Mouse (Mus musculus): ENCODE data around the gene Ugt1a1.
"Not testable (repeated sequence)": the region's sequence is repeated elsewhere in the genome, so short reads cannot be mapped to it uniquely, and the experiment has no call there.

Gene Ugt1a1

DNA sequence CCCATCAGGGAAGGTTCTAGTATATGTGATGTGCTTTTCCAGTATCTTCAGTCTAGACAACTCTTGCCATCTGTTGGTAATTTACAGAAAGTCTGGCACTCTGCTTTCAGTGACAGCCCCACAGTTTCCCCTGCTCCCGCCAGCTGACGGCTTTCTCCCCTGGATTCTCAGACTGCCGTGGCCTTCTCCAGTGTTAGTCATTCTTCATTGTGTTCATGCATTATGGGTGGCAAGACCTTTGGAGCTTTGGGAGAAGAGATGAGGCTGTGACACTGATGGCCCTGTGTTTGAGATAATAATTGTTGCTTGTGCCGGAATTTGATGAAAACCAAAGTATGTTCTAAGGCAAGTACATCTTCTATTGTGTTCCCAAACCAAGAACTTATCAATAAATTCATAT, 6.8 kb downstream of the Ugt1a1 start:
- DNase-seq (ENCODE audit: low spot score in 2 of 2): no peak

DNA sequence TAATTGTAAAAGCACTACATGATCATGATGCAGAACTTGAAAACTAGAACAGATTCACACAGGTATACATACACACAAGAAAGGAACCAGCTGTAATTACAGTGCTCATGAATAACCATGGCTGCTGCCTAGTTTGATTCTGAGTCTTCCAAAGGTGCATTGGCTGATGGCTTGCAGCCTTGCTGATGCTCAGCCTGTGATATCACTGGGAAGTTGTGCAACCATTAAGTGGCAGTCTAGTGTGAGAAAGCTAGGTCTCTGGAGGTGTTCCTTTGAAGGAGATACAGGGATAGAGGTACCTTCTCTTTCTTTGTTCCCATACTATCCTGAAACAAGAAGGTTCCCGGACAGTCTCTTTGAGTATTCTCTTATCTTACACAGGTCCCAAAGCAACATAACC, 7.3 kb downstream of the Ugt1a1 start:
- DNase-seq (ENCODE audit: low spot score in 2 of 2): no peak

- DNase-seq (ENCODE audit: low spot score in 2 of 2): no peak
Observed at GRCm38 (mm10) chr1:88220336-88220735, 8.6 kb downstream of the Ugt1a1 start.

DNA sequence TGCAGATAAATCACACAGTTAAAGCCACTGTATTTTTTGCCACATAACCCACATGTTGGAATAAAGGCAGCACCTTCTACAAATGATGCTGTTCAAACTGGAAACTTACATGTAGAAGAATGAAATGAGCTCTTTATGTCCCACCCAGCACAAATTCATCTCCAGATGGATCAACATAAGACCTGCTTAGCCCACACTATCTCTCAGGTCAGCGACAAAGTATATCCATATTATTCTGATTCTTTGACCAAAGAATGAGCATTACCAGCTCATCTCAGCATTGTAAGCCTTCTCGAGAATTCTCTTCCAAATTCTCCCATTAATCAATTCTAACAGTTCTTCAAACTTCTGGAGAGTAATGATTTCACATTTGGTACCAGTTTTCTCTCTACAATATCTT, 10.5 kb downstream of the Ugt1a1 start:
- no peak for DNase-seq (ENCODE audit: low spot score in 2 of 2)

DNA sequence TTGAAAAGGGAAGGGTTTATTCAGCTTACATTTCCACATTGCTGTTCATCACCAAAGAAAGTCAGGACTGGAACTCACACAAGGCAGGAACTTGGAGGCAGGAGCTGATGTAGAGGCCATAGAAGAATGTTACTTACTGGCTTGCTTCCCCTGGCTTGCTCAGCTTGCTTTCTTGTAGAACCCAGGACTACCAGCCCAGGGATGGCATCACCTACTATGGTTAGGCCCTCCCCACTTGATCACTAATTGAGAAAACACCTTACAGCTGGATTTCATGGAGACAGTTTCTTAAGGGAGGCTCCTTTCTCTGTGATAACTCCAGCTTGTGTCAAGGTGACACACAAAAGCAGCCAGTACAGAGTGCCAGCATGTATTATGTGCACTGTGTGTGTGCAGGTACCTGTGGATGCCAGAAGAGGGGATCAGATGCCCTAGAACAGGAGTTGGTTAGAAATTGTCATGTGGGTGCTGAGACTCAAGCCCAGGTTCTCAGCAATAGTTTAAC, 11.3 kb downstream of the Ugt1a1 start:
- DNase-seq (ENCODE audit: low spot score in 2 of 2): peak in 1 of 2 experiments; percentile 7

DNA sequence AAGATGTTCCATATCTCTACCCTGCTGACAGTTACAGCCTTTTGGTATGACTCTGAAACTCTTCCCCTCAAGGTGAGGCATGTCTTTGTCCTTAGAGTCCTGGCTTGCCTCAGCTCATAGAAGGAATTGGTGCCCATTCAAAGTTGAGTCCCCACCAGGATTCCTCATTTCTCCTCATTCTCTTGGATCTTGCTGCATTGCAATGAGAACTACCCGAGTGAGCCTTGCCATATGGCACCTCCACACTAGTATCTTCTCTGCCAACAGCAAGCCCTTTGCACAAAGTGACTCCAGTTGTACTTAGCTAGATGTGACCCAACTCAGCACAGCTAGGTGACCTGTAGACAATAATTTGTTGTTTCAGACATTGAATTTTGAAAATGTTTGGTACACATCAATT, 11.8 kb downstream of the Ugt1a1 start:
- peak in 1 of 2 experiments; percentile 8 for DNase-seq (ENCODE audit: low spot score in 2 of 2)

GRCm38 (mm10) chr1:88224029-88224776, 12.4 kb downstream of the Ugt1a1 start:
- DNase-seq (ENCODE audit: low spot score in 2 of 2): peak in 1 of 2 experiments; percentile 7

DNA sequence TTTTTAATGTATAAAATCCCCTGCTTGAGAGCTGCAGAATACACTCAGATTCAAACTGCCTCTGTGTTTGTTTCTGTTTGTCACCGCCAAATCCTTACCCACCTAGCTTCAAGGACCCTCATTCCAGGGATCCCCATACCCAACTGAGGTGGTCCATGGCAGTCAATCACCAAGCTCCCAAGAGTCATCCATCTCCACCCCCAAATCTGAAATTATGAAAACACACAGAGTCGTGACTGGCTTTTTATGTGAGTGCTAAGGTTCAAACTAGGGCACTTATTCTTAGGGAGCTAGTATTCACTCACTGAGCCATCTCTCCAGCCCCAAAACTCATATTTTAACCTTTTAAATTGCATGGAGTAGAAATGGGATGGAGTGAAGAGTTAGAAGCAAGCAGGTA, 13.5 kb downstream of the Ugt1a1 start:
- not testable (repeated sequence) for DNase-seq (ENCODE audit: low spot score in 2 of 2)

GRCm38 (mm10) chr1:88225741-88226140, 14.0 kb downstream of the Ugt1a1 start:
- DNase-seq (ENCODE audit: low spot score in 2 of 2): peak in 1 of 2 experiments; percentile 4

DNA sequence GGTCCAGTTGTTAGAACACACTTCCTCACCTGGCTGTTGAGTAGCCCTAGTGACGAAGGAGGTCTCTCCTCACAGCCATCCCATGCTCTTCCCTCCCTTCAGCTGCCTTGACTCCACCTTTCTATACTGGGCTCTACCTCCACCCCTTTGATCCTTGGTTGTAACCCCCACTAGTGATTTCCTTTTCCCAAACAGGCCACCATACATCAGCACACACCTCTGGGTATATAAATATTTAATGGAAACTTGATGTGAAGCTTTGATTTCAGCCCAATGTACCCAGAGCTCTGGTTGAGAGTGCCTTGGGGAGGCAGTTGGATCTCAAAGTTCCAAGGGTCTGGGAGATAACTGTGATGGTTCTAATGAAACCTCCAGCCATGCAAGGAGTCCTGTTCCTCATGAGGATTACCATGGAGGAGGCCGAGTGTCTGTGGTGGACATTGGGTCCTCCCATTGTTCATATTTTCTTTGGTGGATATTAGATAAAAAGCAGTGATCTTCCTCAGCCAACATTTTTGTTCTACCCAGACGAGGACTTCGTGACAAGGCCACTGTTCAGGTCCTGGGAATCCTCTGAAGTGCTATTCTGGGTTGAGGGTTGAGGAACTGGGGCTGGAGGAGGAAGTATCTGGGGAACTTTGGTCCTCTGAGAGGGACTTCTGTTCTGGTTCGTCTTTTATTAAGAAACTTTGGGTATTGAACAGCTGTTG, 15.1 kb downstream of the Ugt1a1 start, which contains the start of gene Mroh2a:
Gene Mroh2a (plus strand): TSS at position 317 of the 710 bp plus-strand sequence.
- DNase-seq (ENCODE audit: low spot score in 2 of 2): peak in 1 of 2 experiments; percentile 6

DNA sequence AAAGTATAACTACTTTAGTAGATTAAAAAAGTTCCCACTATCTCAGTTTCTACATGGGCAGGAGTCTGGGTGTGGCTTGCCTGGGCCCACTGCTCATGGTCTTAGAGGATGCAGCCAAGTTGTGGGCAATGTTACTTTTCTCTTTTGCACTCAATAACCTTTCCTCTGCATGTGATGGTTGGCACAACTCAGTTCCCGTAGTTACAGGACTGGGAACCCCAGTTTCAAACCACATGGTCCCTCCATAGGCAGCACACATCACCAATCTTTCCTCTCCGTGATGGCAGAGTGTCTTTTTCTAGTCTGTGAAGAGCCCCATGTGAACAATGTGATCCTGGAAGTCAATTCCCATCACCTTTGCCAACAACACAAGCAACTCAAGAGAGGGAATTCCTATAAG, 15.7 kb downstream of the Ugt1a1 start:
- DNase-seq (ENCODE audit: low spot score in 2 of 2): peak in 1 of 2 experiments; percentile 3

DNA sequence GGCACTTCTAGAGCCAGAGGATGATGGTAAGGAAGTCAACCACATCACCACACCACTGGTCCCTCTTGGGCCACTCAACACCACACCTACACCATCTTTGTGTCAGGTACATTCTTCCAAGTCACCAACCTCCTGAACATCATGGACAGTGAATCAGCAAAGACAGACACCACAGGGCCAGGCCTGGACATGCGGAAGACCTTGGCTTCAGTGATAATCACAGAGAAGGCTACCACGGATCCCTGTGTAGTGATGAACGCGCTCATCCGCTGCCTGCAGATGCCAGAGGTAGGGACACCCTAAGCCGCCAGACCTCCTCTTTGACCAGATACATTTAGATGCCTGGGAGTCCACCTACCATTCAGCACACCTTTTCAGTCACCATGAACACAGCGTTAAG, 16.4 kb downstream of the Ugt1a1 start:
- peak in 1 of 2 experiments; percentile 3 for DNase-seq (ENCODE audit: low spot score in 2 of 2)

GRCm38 (mm10) chr1:88229566-88229965, 17.8 kb downstream of the Ugt1a1 start:
- DNase-seq (ENCODE audit: low spot score in 2 of 2): no peak

- no peak for DNase-seq (ENCODE audit: low spot score in 2 of 2)
Observed at GRCm38 (mm10) chr1:88229986-88230385, 18.2 kb downstream of the Ugt1a1 start.

DNA sequence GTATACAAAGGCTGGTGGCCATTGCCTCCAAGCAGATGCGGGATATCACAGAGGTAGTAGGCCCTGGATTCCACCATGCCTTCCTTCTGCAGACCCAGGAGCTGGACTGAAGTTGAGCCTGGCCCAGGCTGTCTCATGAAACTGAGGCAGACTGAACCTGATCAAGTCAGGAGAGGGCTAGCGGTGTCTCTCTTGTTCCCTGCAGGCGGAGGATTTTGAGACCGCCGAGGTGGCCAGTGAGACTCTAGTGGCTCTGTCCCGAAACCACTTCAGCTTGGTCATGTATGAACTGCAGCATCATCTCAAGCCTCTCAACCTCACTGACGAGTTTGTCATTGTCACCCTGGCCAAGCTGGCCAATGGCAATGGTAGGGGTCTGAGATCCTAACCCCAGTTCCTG, 18.7 kb downstream of the Ugt1a1 start:
- DNase-seq (ENCODE audit: low spot score in 2 of 2): no peak

- no peak for DNase-seq (ENCODE audit: low spot score in 2 of 2)
Observed at GRCm38 (mm10) chr1:88230981-88231802, 19.4 kb downstream of the Ugt1a1 start.

DNA sequence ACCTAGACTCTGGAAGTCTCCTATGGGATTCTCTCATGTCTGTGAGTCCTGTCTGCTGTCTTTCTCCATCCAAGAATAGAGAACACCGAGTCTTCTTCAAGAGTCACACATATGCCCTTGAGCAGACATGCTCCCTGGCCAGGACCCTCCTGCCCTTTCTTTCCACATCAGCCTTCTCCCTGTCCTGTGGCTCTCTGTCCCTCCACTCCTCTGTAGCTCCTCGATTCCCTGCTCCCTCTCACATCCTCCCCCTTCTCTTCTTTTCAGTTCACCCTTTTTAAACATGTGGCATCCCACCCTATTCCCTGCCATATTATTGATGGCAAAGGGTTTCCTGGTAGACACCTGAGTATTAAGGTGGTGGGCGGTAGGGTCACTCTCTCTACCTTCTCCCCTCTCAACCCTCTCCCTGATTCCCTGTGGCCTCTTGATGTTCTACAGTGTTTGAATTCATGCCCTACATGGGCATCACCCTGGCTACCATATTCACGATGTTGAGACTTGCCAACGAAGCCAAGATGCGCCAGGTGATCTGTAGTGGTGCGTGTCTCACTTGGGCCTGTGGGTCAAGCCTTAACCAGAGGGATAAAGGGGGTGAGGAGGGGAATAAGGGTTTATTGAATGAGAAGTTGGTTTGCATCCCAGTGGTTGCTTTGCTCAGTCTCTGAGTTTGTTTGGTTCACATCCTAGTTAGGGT, 20.2 kb downstream of the Ugt1a1 start:
- DNase-seq (ENCODE audit: low spot score in 2 of 2): no peak

DNA sequence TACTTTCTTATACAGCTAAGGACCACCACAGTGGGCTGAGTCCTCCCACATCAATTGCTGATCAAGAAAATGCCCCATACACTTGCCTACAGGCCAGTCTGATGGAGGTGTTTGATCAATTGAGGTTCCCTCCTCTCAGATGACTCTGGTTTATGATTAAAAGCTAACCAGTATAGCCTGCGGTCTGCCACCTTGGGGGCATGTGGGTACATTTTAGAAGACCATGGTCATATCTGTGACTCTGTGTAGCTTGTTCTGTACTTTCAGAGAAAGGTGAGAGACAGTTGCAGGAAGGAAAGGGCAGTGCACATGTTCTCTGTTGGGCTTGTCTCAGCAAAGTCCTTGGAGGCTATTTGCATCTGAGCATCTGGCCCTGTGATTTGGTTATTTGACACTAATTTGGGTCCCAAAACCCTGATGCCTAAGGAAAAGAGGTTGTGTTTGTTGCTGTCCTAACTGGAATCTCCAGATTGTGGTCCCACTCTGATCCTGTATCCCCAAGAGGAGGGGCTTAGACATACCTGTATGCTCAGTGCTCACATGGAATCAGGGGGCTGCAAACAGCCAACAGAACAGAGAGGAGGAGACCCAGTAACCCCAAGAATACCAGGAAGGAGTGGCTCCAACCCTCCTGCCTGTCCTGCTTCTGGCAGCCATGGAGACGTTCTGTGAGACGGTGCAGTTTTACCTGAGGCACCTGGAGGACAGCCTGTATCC, 21.1 kb downstream of the Ugt1a1 start:
- DNase-seq (ENCODE audit: low spot score in 2 of 2): no peak

DNA sequence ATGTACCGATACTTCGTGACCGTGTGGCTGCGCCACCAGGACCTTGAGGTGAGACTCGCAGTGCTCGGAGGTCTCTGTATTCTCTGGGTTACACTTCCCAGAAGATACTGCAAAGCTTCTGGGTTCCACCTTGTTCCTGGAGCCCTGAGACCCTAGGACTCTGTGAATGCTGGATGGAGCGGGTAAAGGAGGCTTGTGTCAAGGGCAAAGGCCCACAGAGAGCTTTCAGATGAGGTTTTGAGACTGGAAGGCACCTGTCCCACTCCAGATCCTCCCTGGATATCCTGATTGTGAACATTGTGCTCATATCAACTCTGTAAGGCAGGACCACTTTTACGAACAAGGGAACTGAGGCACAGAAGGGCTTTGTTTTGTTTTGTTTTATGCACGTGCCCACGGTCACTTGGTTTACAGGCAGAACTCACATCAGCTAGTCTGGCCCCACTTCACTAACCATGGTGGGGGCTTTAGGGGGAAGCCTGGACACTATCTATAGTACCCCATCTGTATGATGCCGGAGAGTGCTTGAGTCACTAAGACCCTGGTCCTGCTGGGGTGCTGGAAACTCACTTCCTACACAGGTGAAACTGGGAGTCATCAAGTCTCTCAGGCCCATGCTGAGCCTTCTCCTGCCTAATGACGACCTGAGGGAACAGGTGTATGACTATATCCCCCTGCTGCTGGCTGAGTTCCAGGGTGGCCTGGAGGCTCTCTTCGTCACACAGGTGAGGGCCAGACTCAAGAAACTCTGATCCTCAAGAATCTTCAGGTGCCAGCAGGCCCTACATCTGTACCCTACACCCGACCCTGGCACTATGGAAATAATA, 21.9 kb downstream of the Ugt1a1 start:
- DNase-seq (ENCODE audit: low spot score in 2 of 2): no peak

DNA sequence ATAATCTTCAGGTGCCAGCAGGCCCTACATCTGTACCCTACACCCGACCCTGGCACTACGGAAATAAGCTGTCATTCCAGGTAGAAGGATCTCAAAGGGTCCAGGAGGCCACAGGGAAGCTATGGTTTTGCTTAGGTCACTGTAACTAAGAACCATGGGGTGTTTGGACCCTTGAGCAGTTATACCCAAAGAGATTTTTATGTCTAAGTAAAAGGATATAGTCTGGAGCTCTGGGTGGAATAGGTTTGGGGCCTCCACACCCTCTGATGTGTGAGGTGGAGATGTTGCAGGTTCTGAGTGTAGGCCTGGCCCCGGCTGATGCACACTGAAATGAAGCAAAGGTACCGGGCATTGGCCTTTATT, 22.5 kb downstream of the Ugt1a1 start:
- no peak for DNase-seq (ENCODE audit: low spot score in 2 of 2)

Data from frontal cortex, postnatal 25 days (tissue).